In genomic region chr4:26627744-26628143, GRCm38 (mm10) we compare ENCODE assay signal across 22 mouse cellular contexts.
A peak's percentile ranks its signal among the peaks of the same experiment; 100 is the strongest.
DNase-seq lines count a peak whose midpoint lies in the region; ATAC-seq and TF ChIP-seq lines count a peak whose summit lies in the region.
"Had no signal": no experiment of that assay in that cellular context is flagged by ENCODE, and none has a peak within 500 bp of the region (broad histone marks: within the 10 kb centered on the region; RNA-seq: fewer than 3 reads in every experiment).

No protein-coding gene starts in this region.

- ATAC-seq in megakaryocyte progenitor cell, adult 5-6 weeks (replicated peaks; ENCODE audit: poor library complexity): no peak
- ATAC-seq: forebrain, embryonic 13.5 days; forebrain, embryonic 15.5 days; forebrain, postnatal 0 days had no signal

- H3K36me3 ChIP-seq in C2C12 (ENCODE audit: control insufficient read depth, insufficient read depth): no peaks in the 10 kb centered on the region
- H3K36me3 ChIP-seq: embryonic facial prominence, embryonic 13.5 days; embryonic facial prominence, embryonic 15.5 days; forebrain, embryonic 15.5 days had no signal

- H3ac ChIP-seq in C2C12 (ENCODE audit: control insufficient read depth, insufficient read length, low read depth): no peak overlapping the region

- TF ChIP-seq CTCF in C2C12 (IDR thresholded peaks at IDR 0.05; ENCODE audit: control insufficient read depth, insufficient read depth, insufficient read length): no peak

- no peaks in the 10 kb centered on the region for H3K79me3 ChIP-seq in C2C12 (ENCODE audit: low read depth)

- H3K27me3 ChIP-seq in C2C12 (ENCODE audit: control insufficient read depth, insufficient read depth, insufficient read length): no peaks in the 10 kb centered on the region
- H3K27me3 ChIP-seq: embryonic facial prominence, embryonic 13.5 days; embryonic facial prominence, embryonic 15.5 days; forebrain, embryonic 13.5 days; forebrain, embryonic 15.5 days had no signal

- no peaks in the 10 kb centered on the region for H3K79me2 ChIP-seq in C2C12 (ENCODE audit: control insufficient read depth, insufficient read depth)

- no peak overlapping the region for H3K4me3 ChIP-seq in C2C12 (ENCODE audit: insufficient read depth, poor library complexity, severe bottlenecking)
- H3K4me3 ChIP-seq: embryonic facial prominence, embryonic 13.5 days; embryonic facial prominence, embryonic 15.5 days; forebrain, embryonic 13.5 days; forebrain, embryonic 15.5 days had no signal

- peak; percentile 50 for DNase-seq in heart, adult 11 months
- no peak for DNase-seq in heart, adult 9 months (ENCODE audit: low spot score in 2 of 2)
- peak; percentile 3 for DNase-seq in layer of hippocampus, adult 9-10 months (ENCODE audit: low spot score)
- DNase-seq in layer of hippocampus, postnatal 14 days (ENCODE audit: low spot score in 2 of 2): no peak
- DNase-seq: adrenal gland, adult 2 months; adrenal gland, postnatal 10 days; adrenal gland, postnatal 25 days; B cell, adult 2 months; cerebellum, adult 11 months; cerebellum, adult 18-20 months; cerebellum, adult 8-10 months; cerebellum, adult 9-11 months; cerebellum, postnatal 14 days; cerebellum, postnatal 36 days; embryo, embryonic 11 days; forebrain, postnatal 0 days had no signal

TF ChIP-seq in C2C12, 6 proteins besides CTCF, POLR2A, EP300 and RAD21:
- no peak for TF ChIP-seq FOSL1 (IDR thresholded peaks at IDR 0.05; ENCODE audit: insufficient read depth, low read length, poor library complexity, severe bottlenecking)
- peak; percentile 73 for TF ChIP-seq MYOD1 (IDR thresholded peaks at IDR 0.05; ENCODE audit: control insufficient read depth, insufficient read length, low read depth)
- TF ChIP-seq USF1 (IDR thresholded peaks at IDR 0.05; ENCODE audit: low read depth): no peak
- no peak for TF ChIP-seq CEBPB (IDR thresholded peaks at IDR 0.05; ENCODE audit: low read depth)
- no peak for TF ChIP-seq MYOG (IDR thresholded peaks at IDR 0.05; ENCODE audit: control insufficient read depth, extremely low read depth, insufficient read length)
- no peak for TF ChIP-seq MAX (IDR thresholded peaks at IDR 0.05)
TF ChIP-seq in C2C12: peak in this region for 1.

Comparison
In these comparisons a context has a peak if more than half of its experiments do, and no peak if none do; other contexts are left out.
1. DNase-seq: peak in heart, adult 11 months (single experiment) and layer of hippocampus, adult 9-10 months (single experiment); none in heart, adult 9 months (0 of 2) and layer of hippocampus, postnatal 14 days (0 of 2).